Mouse (Mus musculus): Measurements from ENCODE around the gene Atp13a2.

Gene Atp13a2

DNA sequence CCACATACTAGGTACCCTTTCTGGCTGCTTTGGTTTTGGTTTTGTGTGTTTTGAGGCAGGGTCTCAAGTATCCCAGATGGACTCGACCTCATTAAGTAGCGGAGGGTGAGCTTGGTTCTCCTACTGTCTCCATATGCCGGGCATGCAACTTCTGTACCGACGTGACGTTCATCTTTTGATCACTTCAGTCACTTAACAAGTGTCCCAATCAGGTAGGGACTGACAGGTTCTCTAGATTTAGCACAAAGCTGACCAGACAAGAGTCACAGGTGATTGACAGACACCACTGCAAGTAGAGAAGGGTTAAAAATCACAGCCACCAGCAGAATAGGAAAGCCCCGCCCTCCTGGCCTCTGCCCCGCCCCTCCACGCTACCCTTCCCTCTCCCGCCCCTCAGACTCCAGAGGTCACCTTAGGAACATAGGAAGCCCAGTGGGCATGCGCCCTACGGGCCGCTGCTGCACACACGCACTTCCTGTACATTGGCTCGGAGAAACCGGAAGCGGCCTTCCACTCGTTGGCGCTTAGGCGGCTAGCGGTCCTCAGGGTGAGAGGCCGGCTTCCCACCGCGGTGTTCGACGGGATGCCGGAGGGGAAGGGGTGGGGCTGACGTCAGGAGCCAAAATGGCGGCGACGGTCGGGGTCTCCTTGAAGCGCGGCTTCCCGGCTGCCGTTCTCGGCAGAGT, 25.7 kb upstream of the Atp13a2 start, which contains the start of gene Sdhb:
Sdhb (plus strand) TSS at position 423 of the 686 bp plus-strand sequence.
- in situ Hi-C loops (cut with MboI, MseI): no loop called here

DNA sequence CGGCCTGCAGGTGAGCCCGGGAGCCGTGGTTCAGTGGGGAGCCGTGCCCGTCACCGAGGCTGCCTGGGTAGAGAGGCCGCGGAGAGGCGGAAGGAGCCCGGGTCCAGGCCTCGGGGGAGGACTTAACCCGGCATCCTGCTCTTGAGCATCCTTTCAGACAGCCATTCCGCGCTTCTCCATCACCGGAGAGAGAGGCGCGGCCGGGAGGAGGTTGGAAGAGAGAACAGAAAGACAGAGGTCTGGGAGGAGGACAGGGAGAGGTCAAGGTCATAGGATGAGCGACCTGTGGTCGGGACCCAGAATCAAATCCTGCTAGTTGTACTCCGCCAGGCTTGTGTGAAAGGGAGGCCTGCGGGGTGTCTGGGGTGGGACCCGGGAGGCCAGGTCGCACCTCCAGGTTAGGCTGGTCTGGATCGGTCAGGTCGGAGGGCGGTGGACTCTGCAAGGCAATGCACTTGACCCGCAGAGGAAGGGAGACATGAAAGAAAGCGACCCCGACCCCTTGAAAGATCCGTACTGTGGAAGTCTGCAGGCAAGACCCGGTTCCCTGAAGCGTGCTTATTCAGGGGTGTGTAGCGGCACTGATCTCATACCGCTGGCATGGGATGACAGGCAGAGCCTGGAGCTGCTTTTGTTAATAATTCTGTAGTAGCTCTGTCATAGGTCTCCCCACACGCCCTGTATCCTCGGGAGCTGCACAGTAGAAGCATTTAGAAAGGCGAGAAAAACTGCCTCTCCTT, 25.0 kb upstream of the Atp13a2 start:
- in situ Hi-C loops (cut with MboI, MseI): no loop called here

DNA sequence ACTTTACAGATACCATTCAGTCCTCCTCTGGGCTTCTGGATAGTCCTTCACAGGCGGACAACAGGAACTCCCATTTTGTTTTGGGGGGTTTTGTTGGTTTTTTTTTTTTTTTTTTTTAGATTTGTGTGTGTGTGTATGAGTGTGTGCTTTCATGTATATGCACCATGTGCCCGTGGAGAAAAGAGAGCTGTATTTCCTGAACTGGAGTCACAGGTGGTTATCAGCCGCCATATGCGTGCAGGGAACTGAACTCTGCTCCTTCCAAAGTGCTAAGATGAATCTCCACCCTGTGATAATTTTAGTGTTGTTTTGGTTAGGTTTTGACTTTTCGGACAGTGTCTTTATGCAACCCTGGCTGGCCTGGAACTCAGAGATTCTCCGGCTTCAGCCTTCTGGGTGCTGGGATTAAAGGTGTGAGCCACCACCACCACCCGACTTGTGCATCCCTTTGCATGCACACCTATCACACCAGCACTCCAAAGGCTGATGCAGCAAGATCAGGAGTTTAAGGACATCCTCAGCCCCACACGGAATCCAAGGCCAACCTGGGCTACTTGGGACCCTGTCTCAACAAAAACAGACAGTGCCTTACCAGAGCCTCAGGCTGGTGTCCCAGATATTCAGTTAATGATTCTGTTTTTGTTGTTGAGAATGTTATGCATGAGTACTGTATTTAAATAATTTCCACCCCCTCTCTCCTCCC, 24.3 kb upstream of the Atp13a2 start:
- in situ Hi-C loops (cut with MboI, MseI): no loop called here

GRCm38 (mm10) chr4:140962950-140963349, 23.7 kb upstream of the Atp13a2 start:
- in situ Hi-C loops (cut with MboI, MseI): no loop called here

- in situ Hi-C loops (cut with MboI, MseI): no loop called here
These were observed 22.6 kb upstream of the Atp13a2 start for GRCm38 (mm10) chr4:140963941-140964597.

DNA sequence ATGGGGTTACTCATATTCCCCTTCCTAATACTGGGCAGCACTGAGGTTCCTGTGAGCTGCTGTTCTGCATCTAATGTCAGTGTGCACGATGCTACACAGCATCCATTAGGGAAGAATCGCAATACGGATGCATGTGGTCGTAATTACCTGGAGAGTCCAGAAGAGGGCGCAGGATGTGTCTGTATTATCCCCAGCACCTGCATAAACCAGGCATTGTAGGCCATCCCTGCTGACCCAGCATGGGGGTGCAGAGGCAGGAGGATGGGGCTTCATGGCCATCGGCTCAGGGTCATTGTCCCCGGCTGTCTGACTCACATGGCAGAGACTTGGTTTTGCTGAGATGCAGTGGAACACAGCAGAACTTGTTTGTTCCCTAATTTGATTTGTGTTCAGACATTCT, 22.1 kb upstream of the Atp13a2 start:
- in situ Hi-C loops (cut with MboI, MseI): no loop called here

DNA sequence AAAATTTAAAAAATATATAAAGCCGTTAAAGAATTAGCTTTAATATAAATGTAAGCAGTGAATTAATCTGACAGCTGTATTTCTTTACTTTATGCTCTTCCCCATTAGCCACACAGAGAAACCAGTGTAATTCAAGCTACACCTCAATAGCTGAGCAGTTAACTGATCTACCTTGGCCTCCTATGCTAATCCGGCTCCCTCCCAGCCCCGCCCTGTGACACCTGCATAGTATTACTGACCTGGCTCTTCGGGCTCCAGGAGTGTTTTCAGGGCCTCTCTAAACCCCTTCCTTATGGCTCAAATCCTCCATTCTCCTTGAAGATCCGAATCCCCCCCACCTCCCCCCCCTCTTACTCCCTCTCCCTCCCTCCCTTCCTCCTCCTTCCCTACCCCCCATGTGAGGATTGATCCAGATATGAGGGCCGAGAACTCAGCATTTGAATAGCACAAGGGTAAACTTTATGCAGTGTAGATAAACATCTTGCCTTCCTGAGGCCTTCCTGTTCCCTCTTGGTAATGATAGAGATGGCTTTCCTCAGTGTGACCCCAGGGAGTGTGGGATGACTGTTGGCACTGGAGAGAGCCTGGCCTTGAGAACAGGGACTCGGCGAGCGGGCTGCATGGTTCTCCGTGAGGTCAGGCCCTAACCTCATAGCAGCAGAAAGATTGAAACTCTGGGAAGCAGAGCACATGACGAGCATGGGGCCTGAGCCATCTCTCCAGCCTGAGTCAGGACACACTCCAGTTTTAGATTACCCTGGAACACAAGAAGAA, 19.1 kb upstream of the Atp13a2 start:
- in situ Hi-C loops (cut with MboI, MseI): no loop called here

- in situ Hi-C loops (cut with MboI, MseI): no loop called here
These were observed 15.0 kb upstream of the Atp13a2 start for GRCm38 (mm10) chr4:140971691-140972090.

- in situ Hi-C loops (cut with MboI, MseI): no loop called here
These were observed 12.3 kb upstream of the Atp13a2 start for GRCm38 (mm10) chr4:140974408-140974807.

- in situ Hi-C loops (cut with MboI, MseI): no loop called here
These were observed 11.3 kb upstream of the Atp13a2 start for GRCm38 (mm10) chr4:140975356-140975755.

DNA sequence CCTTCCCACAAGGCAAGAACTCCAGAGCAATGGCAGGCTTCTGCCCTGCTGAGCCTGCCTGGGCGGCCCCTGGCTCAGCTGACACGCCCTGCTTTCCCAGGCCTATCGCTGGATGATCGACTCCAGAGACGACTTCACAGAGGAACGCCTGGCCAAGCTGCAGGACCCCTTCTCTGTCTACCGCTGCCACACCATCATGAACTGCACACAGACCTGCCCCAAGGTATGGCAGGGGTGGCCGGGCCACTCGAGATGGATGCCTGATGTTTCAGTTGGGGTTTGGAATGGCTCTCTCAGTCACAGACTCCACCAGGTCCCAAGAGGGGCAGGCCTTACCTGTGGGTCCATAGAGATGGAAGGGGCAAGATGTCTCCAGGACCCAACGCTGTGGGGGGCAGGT, 9.4 kb upstream of the Atp13a2 start:
- in situ Hi-C loops (cut with MboI, MseI): no loop called here

DNA sequence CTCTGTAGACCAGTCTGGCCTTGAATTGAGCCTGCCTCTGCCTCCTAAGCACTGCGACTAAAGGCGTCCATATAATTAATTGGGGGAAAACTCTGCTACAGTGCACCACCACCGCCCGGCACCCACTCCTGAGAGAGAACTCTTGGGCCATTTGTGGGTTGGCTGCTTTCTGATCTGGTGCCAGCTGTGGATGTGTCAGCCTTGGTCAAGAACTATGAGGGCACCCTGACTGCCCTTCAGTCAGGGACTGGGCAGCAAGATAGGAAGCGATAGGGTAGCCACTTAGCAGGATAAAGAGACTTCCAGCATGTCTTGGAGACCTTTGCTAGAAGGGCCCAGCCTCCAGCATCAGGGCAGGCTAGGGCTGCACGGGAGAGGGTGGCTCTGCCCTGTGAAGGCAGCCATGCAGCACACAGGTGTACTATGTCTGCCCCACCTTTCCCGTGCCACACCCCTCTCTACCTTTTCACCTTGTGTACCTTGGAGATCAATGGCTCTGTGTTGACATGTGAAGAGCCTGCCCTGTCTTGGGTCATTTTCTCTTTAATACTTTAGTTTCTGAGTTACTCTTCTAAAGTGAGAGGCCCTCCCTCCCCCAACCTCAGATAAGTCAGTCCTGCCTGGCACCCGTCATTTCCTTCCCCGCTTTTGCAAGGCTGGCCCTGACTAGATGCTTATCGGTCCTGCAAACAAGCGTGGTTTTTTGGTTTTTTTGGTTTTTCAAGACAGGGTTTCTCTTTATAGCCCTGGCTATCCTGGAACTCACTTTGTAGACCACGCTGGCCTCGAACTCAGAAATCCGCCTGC, 8.6 kb upstream of the Atp13a2 start:
- in situ Hi-C loops (cut with MboI, MseI): no loop called here

GRCm38 (mm10) chr4:140981605-140982004, 5.1 kb upstream of the Atp13a2 start:
- in situ Hi-C loops (cut with MboI, MseI): no loop called here

DNA sequence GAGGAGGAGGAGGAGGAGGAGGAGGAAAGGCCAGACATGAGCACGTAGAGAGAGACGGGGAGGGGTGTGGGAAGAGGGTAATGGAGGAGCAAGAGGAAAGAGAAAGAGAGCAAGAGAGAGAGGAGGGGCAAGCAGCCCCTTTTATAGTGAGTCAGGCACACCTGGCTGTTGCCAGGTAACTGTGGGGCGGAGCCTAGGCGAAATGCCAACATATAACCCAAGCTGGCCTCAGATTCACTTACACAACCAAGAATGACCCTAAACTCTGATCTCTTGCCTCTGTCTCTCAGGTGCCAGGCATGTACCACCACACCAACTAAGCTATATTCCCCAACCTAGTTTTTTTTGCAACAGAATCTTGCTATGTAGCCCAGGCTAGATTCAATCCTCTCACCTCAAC, 3.9 kb upstream of the Atp13a2 start:
- in situ Hi-C loops (cut with MboI, MseI): no loop called here

- in situ Hi-C loops (cut with MboI, MseI): no loop called here
These were observed 3.2 kb upstream of the Atp13a2 start for GRCm38 (mm10) chr4:140983442-140983841.

DNA sequence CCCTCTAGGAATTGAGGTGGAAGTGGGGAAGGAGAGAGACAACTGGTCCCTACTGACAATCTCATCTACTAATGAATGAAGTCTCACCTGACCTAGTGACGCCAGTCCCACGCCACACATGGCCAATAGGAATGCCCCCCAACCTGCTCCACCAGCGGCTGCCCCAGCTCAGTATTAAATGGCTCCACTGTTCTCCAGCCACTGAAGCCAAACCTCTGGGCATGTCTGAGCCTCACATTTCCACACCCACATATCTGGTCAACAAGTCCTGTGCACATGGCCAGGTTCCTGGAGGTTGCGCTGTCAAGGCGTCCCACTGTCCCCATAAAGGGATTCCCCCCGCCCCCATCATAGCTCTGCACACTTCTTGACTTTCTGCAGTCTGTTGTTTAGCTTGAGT, 2.1 kb upstream of the Atp13a2 start:
- in situ Hi-C loops (cut with MboI, MseI): no loop called here

- in situ Hi-C loops (cut with MboI, MseI): loop anchor here in 1 of 2 experiments (5.0 kb wide), 1 partner anchor 76 kb away; the partner anchor contains the start of gene Crocc
These were observed 506 bp upstream of the Atp13a2 start for GRCm38 (mm10) chr4:140986024-140986710.

DNA sequence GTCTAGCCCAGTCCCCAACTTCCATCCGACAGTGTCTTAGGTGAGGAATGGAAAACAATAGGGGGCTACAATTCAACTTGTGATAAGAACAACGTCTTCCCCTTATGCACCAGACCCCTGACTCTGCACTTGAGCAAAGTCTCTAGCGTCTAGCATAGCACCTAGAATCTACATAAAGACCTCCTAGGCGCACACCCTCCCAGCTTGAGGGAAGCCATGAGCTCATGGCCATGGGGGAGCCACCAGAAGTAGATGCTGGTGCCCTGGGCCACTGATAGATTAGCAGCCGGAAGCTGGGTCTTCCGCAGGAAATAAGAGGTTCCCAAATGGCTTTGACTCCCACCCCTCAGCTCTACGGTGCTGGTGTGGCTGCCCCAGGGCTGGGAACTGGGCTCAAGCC, 803 bp downstream of the Atp13a2 start:
- in situ Hi-C loops (cut with MboI, MseI): loop anchor here in 1 of 2 experiments (5.0 kb wide), 1 partner anchor 75 kb away; the partner anchor contains the start of gene Crocc

- in situ Hi-C loops (cut with MboI, MseI): loop anchor here in 1 of 2 experiments (5.0 kb wide), 1 partner anchor 74 kb away; the partner anchor contains the start of gene Crocc
These were observed 2.1 kb downstream of the Atp13a2 start for GRCm38 (mm10) chr4:140988706-140989290.
